ENCODE assay signal across 10 mouse cellular contexts in the genomic region with DNA sequence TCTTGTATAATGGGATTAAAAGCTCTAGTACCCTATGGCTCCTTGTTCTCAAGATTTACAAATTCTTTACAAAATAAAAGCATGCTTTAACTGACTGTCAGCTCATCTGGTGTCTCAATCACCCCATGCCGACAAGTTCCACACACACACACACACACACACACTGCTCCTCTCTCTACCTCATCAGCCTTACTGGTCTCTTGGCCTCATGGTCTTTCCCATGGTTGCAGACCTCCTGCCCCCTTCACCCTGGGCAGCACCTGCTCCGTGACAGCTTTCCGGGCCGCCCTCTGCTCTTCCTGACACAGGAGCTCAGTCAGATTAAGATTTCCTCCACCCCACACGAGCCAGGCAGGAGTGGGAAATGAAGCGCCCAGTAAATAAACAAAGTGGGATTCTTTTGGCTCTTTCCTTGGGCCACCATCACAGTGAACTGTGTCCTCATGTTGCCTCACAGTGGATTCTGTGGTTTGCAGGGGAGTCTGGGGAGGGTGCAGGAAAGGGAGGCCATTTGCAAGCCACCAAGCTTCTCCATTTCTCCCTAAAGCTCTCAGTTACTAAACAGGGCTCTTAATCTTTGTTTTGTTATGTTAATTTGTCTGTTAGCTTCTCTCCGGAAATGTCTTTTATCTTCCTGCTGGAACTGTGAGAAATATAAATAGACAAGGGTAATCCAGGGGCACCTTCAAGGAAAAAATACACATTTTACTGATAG.
A peak's percentile ranks its signal among the peaks of the same experiment; 100 is the strongest.
DNase-seq lines count a peak whose midpoint lies in the region; ATAC-seq and TF ChIP-seq lines count a peak whose summit lies in the region.
"Had no signal": no experiment of that assay in that cellular context is flagged by ENCODE, and none has a peak within 500 bp of the region (broad histone marks: within the 10 kb centered on the region; RNA-seq: fewer than 3 reads in every experiment).

No protein-coding gene starts in this region.

- H3K36me3 ChIP-seq in intestine, embryonic 15.5 days: no peaks in the 10 kb centered on the region
- peaks cover 29% of the 10 kb centered on the region; the same call in 1 of the 2 replicates for H3K36me3 ChIP-seq in intestine, postnatal 0 days (ENCODE audit: control insufficient read depth, insufficient read depth)
- no peaks in the 10 kb centered on the region for H3K36me3 ChIP-seq in MEL (ENCODE audit: control insufficient read depth in 1 of 2, insufficient read depth in 2 of 2, low read length in 2 of 2)

- no peaks in the 10 kb centered on the region for H3K79me2 ChIP-seq in MEL (ENCODE audit: control insufficient read depth, insufficient read depth, low read length, poor library complexity)

- H3K27ac ChIP-seq in intestine, embryonic 15.5 days: no peak overlapping the region
- no peak overlapping the region for H3K27ac ChIP-seq in intestine, postnatal 0 days (ENCODE audit: low read depth, low read length)
- no peak overlapping the region for H3K27ac ChIP-seq in MEL (ENCODE audit: control insufficient read depth, low read depth, low read length)
- H3K27ac ChIP-seq in brown adipose tissue, adult 24 weeks (replicated peaks; ENCODE audit: low read depth, low read length): peak overlapping the region; percentile 44
- H3K27ac ChIP-seq: layer of hippocampus, adult 2 months had no signal

- no peak overlapping the region for H3K4me3 ChIP-seq in intestine, embryonic 15.5 days (replicated peaks)
- no peak overlapping the region for H3K4me3 ChIP-seq in intestine, postnatal 0 days (ENCODE audit: low read depth, low read length)
- no peak overlapping the region for H3K4me3 ChIP-seq in MEL (ENCODE audit: control insufficient read depth in 1 of 2, insufficient read depth in 1 of 2, low read depth in 2 of 2, low read length in 2 of 2)
- no peak overlapping the region for H3K4me3 ChIP-seq in brown adipose tissue, adult 24 weeks (ENCODE audit: insufficient read depth, low read depth, low read length)
- H3K4me3 ChIP-seq: layer of hippocampus, adult 2 months had no signal

- no peak for TF ChIP-seq POLR2A in MEL (IDR thresholded peaks at IDR 0.05; ENCODE audit: control insufficient read depth in 1 of 2, insufficient read depth in 1 of 2, low read depth in 1 of 2, low read length in 2 of 2, poor library complexity in 1 of 2)

- DNase-seq in MEL (ENCODE audit: low read depth, low spot score): peak; percentile 11
- peak; percentile 39 for DNase-seq in lung, postnatal 36 days
- no peak for DNase-seq in gastrocnemius, postnatal 14 days
- DNase-seq in layer of hippocampus, postnatal 10 days (ENCODE audit: low spot score in 2 of 2): no peak
- DNase-seq: cerebellum, adult 9-11 months had no signal

- H3K9me3 ChIP-seq in intestine, embryonic 15.5 days: no peaks in the 10 kb centered on the region
- H3K9me3 ChIP-seq in intestine, postnatal 0 days (ENCODE audit: control insufficient read depth): no peaks in the 10 kb centered on the region
- H3K9me3 ChIP-seq in MEL (replicated peaks; ENCODE audit: insufficient read depth, low read length): no peaks in the 10 kb centered on the region

- no peak overlapping the region for H3K9ac ChIP-seq in intestine, embryonic 15.5 days
- H3K9ac ChIP-seq in intestine, postnatal 0 days (ENCODE audit: low read depth, low read length): no peak overlapping the region
- H3K9ac ChIP-seq in MEL (ENCODE audit: control insufficient read depth, low read depth, low read length, poor library complexity, severe bottlenecking): no peak overlapping the region

- H3K4me1 ChIP-seq in intestine, embryonic 15.5 days (replicated peaks): peaks cover 18% of the 10 kb centered on the region
- peaks cover 16% of the 10 kb centered on the region for H3K4me1 ChIP-seq in intestine, postnatal 0 days (replicated peaks; ENCODE audit: control insufficient read depth, insufficient read depth, low read length)
- H3K4me1 ChIP-seq in MEL (ENCODE audit: control insufficient read depth in 1 of 2, insufficient read depth in 2 of 2, low read length in 2 of 2): peaks cover 0 to 7% of the 10 kb centered on the region in 2 experiments; a peak in 1 of 4 replicates
- H3K4me1 ChIP-seq in brown adipose tissue, adult 24 weeks (ENCODE audit: control insufficient read depth, insufficient read depth, insufficient read length, low read length): peaks cover 63% of the 10 kb centered on the region

- no peaks in the 10 kb centered on the region for H3K27me3 ChIP-seq in intestine, embryonic 15.5 days (replicated peaks)
- H3K27me3 ChIP-seq in intestine, postnatal 0 days (replicated peaks; ENCODE audit: control insufficient read depth, insufficient read depth, low read length): no peaks in the 10 kb centered on the region
- peaks cover 2 to 7% of the 10 kb centered on the region in 2 experiments; a peak in 3 of 4 replicates for H3K27me3 ChIP-seq in MEL (ENCODE audit: control insufficient read depth in 1 of 2, insufficient read depth in 2 of 2, low read length in 2 of 2)

- TF ChIP-seq EP300 in MEL (IDR thresholded peaks at IDR 0.05; ENCODE audit: low read depth in 1 of 2, low read length in 2 of 2): peak in 1 of 2 experiments; percentile 45; a peak in 1 of 4 replicates

- 0 out of 2 replicates have a peak, but pooled peaks have one; percentile 16 for ATAC-seq in intestine, embryonic 15.5 days
- no peak for ATAC-seq in intestine, postnatal 0 days
- no peak for ATAC-seq in activated CD4-positive, CD25-positive, alpha-beta regulatory T cell, adult 4 months

- TF ChIP-seq RAD21 in MEL (IDR thresholded peaks at IDR 0.05; ENCODE audit: low read depth, low read length): no peak

- TF ChIP-seq CTCF in intestine, postnatal 0 days (IDR thresholded peaks at IDR 0.05; ENCODE audit: low read depth): no peak
- no peak for TF ChIP-seq CTCF in MEL (IDR thresholded peaks at IDR 0.05 in 2 of 3, conservative IDR thresholded peaks at IDR 0.05 in 1 of 3; ENCODE audit: control insufficient read depth in 1 of 3, insufficient read depth in 1 of 3, low read depth in 2 of 3, low read length in 3 of 3, poor library complexity in 1 of 3, severe bottlenecking in 1 of 3)

- H3K4me2 ChIP-seq in intestine, embryonic 15.5 days (replicated peaks): no peak overlapping the region
- no peak overlapping the region for H3K4me2 ChIP-seq in intestine, postnatal 0 days (replicated peaks; ENCODE audit: low read depth)

- intact Hi-C loops in gastrocnemius, postnatal 14 days (cut with DNase I; ENCODE audit: low total_unique reads): no loop called here

- WGBS in intestine, embryonic 15.5 days: 39% methylated on average over 7 of the region's 7 CpGs
- WGBS in intestine, postnatal 0 days: 44% methylated on average over 7 of the region's 7 CpGs

TF ChIP-seq in MEL, 35 proteins besides CTCF, POLR2A, EP300 and RAD21:
- peak; percentile 38; the same call in 1 of the 2 replicates for TF ChIP-seq MEF2A (IDR thresholded peaks at IDR 0.05; ENCODE audit: extremely low read depth, insufficient replicate concordance, low read depth, low read length, poor library complexity, severe bottlenecking)
- TF ChIP-seq POLR2AphosphoS2 (IDR thresholded peaks at IDR 0.05; ENCODE audit: low read length): no peak

Comparison
In these comparisons a context has a peak if more than half of its experiments do, and no peak if none do; other contexts are left out.
1. DNase-seq: peak in MEL (single experiment) and lung, postnatal 36 days (single experiment); none in gastrocnemius, postnatal 14 days (single experiment) and layer of hippocampus, postnatal 10 days (0 of 2).